Mouse (Mus musculus): ENCODE measurements around the gene Ctnnd1. TPM values are rescaled to one million over a fixed set of nuclear protein-coding genes. Genes with fewer than 3 reads are reported as not detected.
A peak's percentile ranks its signal among the peaks of the same experiment; 100 is the strongest.

Ctnnd1 gene
- polyA plus RNA-seq, 1 experiment from 2014 or later = 38.2 TPM

DNA sequence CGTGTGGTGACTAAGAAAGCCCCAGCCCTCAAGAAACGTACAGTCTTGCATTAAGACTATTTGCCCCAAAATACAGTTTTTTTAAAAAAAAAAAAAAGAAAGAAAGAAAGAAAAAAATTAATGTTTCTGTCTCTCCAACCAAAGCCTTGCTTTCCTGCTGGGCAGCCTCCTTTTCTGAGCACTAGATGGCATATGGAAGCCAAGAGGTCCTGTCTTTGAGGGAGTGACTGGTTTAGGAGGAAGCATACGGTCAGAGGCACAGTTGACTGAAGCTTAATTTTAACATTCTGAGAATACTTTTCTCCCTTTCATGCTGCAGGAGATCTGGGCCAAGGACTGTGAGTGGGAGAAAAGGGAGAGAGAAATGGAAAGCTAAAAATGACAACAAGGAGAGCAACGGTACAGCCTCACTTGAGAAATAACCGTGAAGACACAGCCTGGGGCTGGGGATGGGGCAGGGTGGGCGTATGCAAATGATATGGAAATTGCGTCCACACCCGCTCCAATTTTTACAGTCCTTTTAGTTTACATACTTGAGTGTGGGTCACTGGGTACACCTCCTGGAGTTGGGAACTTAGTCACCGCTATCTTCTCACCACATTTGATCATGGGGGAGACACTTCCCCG is 93.6 kb downstream of the Ctnnd1 start:
- no peaks in the 10 kb centered on the region for H3K36me3 ChIP-seq (ENCODE audit: insufficient read depth, low read length)
- no peaks in the 10 kb centered on the region for H3K27me3 ChIP-seq (replicated peaks; ENCODE audit: insufficient read depth, low read length)
- peak overlapping the region; percentile 38 for H3K4me2 ChIP-seq (replicated peaks; ENCODE audit: low read depth, low read length)
- DNase-seq (ENCODE audit: low spot score) = peak; percentile 66
- peak overlapping the region; percentile 25; the same call in 1 of the 2 replicates for H3K4me3 ChIP-seq (ENCODE audit: low read depth, low read length)
- H3K9ac ChIP-seq (replicated peaks; ENCODE audit: low read depth) = no peak overlapping the region
- no peaks in the 10 kb centered on the region for H3K9me3 ChIP-seq (ENCODE audit: low read length)
- no peaks in the 10 kb centered on the region for H3K4me1 ChIP-seq (ENCODE audit: insufficient read depth, low read depth, low read length)
- H3K27ac ChIP-seq (ENCODE audit: low read length) = no peak overlapping the region
- ATAC-seq = peak; percentile 61; the same call in 1 of the 2 replicates
- WGBS = 46% methylated on average over 10 of the region's 10 CpGs
- no peak for TF ChIP-seq EP300 (IDR thresholded peaks at IDR 0.05)
- peak; percentile 65 for TF ChIP-seq CTCF (IDR thresholded peaks at IDR 0.05)

DNA sequence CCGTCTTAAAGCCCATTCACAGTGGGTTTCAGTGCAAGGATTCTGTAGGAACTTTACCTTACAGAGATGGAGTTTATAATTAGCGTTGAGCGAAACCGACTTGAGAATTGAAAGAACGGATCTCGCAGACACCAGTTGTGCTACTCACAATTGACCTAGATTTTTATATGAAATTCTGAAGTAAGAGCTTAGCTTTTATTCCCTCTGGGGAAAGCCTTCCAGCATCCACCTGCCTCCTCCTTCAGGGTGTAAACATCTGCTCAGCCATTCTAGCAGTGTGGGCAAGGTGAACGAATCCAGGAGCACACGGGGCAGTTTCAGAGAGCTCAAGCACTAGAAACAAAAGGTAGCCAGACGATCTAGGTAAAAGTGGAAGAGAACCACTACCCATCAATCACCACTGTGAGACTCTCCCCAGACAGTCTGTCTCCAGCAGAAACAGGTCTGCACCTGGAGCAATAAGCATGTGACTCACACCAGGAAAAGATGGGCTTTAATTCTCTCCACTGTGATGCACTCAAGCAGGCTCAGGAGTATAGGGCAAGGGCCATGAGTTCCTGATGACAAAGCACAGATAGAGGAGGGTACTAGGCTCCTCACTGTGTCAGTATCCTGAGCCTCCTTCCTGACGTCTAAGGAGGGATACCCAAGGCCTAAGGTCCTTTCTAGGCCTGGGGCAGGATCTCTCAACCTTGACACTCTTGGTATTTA is 99.0 kb downstream of the Ctnnd1 start:
- Histone ChIP-seq H3K27ac (ENCODE audit: low read length) (no peak overlapping the region), H3K36me3 (ENCODE audit: insufficient read depth, low read length) (no peaks in the 10 kb centered on the region), H3K4me3 (ENCODE audit: low read depth, low read length) (no peak overlapping the region), H3K9me3 (ENCODE audit: low read length) (no peaks in the 10 kb centered on the region), H3K4me1 (ENCODE audit: insufficient read depth, low read depth, low read length) (no peaks in the 10 kb centered on the region), H3K4me2 (replicated peaks; ENCODE audit: low read depth, low read length) (no peak overlapping the region), H3K9ac (replicated peaks; ENCODE audit: low read depth) (no peak overlapping the region), H3K27me3 (replicated peaks; ENCODE audit: insufficient read depth, low read length) (no peaks in the 10 kb centered on the region)
- ATAC-seq (no peak), DNase-seq (ENCODE audit: low spot score) (no peak)
- TF ChIP-seq EP300 (IDR thresholded peaks at IDR 0.05) (no peak), CTCF (IDR thresholded peaks at IDR 0.05) (no peak)
- WGBS = 74% methylated on average over 10 of the region's 10 CpGs

Other genes with a start within 250 kb of the Ctnnd1 start
- 347 and 455 TPM in 2 replicates for gene Calcrl, start 225.4 kb downstream of the Ctnnd1 start, polyA plus RNA-seq (2015; fragmentation: Nextera tagmentation; extraction: Ambion mirVana)
- gene Tfpi, start 174.0 kb downstream of the Ctnnd1 start, polyA plus RNA-seq (2015; fragmentation: Nextera tagmentation; extraction: Ambion mirVana) = 35.7 and 41.4 TPM in 2 replicates
- 0.06 and 0.07 TPM in 2 replicates for gene Btbd18, start 8.3 kb upstream of the Ctnnd1 start, polyA plus RNA-seq (2015; fragmentation: Nextera tagmentation; extraction: Ambion mirVana)
- 94.3 and 102 TPM in 2 replicates for gene Selenoh, start 20.0 kb upstream of the Ctnnd1 start, polyA plus RNA-seq (2015; fragmentation: Nextera tagmentation; extraction: Ambion mirVana)
- gene Gm28635, start 27.3 kb upstream of the Ctnnd1 start, polyA plus RNA-seq (2015; fragmentation: Nextera tagmentation; extraction: Ambion mirVana) = not detected in 2 replicates
- gene Med19, start 27.6 kb upstream of the Ctnnd1 start, polyA plus RNA-seq (2015; fragmentation: Nextera tagmentation; extraction: Ambion mirVana) = 21.0 and 22.6 TPM in 2 replicates
- gene Tmx2, start 28.4 kb upstream of the Ctnnd1 start, polyA plus RNA-seq (2015; fragmentation: Nextera tagmentation; extraction: Ambion mirVana) = 51.6 and 52.8 TPM in 2 replicates
- gene Zdhhc5, start 64.4 kb upstream of the Ctnnd1 start, polyA plus RNA-seq (2015; fragmentation: Nextera tagmentation; extraction: Ambion mirVana) = 15.8 and 19.9 TPM in 2 replicates
- gene Clp1, start 76.6 kb upstream of the Ctnnd1 start, polyA plus RNA-seq (2015; fragmentation: Nextera tagmentation; extraction: Ambion mirVana) = 19.3 and 19.5 TPM in 2 replicates
- gene Ypel4, start 83.3 kb upstream of the Ctnnd1 start, polyA plus RNA-seq (2015; fragmentation: Nextera tagmentation; extraction: Ambion mirVana) = 2.6 and 3.4 TPM in 2 replicates
- gene Gm19426, start 92.9 kb upstream of the Ctnnd1 start, polyA plus RNA-seq (2015; fragmentation: Nextera tagmentation; extraction: Ambion mirVana) = 5.6 and 6.5 TPM in 2 replicates
- 269 and 283 TPM in 2 replicates for gene Serping1, start 124.7 kb upstream of the Ctnnd1 start, polyA plus RNA-seq (2015; fragmentation: Nextera tagmentation; extraction: Ambion mirVana)
- gene Ube2l6, start 148.1 kb upstream of the Ctnnd1 start, polyA plus RNA-seq (2015; fragmentation: Nextera tagmentation; extraction: Ambion mirVana) = 83.7 and 85.6 TPM in 2 replicates
- 0.44 and 0.53 TPM in 2 replicates for gene Smtnl1, start 171.9 kb upstream of the Ctnnd1 start, polyA plus RNA-seq (2015; fragmentation: Nextera tagmentation; extraction: Ambion mirVana)
- gene Timm10, start 176.2 kb upstream of the Ctnnd1 start, polyA plus RNA-seq (2015; fragmentation: Nextera tagmentation; extraction: Ambion mirVana) = 24.2 and 28.5 TPM in 2 replicates
- 4.9 and 6.6 TPM in 2 replicates for gene Slc43a1, start 188.1 kb upstream of the Ctnnd1 start, polyA plus RNA-seq (2015; fragmentation: Nextera tagmentation; extraction: Ambion mirVana)
- gene Rtn4rl2, start 235.9 kb upstream of the Ctnnd1 start, polyA plus RNA-seq (2015; fragmentation: Nextera tagmentation; extraction: Ambion mirVana) = 0.62 and 1.1 TPM in 2 replicates

All from lung, postnatal 0 days (tissue).